Mouse (Mus musculus) MN1 (cell line): ENCODE results near the gene Kcnh5.

Experiments used
- DNase-seq: peaks from one replicate; pipeline ENCODE4 v3.0.0-alpha.2; 2016; ENCODE audit warnings: low spot score

The Kcnh5 gene

DNA sequence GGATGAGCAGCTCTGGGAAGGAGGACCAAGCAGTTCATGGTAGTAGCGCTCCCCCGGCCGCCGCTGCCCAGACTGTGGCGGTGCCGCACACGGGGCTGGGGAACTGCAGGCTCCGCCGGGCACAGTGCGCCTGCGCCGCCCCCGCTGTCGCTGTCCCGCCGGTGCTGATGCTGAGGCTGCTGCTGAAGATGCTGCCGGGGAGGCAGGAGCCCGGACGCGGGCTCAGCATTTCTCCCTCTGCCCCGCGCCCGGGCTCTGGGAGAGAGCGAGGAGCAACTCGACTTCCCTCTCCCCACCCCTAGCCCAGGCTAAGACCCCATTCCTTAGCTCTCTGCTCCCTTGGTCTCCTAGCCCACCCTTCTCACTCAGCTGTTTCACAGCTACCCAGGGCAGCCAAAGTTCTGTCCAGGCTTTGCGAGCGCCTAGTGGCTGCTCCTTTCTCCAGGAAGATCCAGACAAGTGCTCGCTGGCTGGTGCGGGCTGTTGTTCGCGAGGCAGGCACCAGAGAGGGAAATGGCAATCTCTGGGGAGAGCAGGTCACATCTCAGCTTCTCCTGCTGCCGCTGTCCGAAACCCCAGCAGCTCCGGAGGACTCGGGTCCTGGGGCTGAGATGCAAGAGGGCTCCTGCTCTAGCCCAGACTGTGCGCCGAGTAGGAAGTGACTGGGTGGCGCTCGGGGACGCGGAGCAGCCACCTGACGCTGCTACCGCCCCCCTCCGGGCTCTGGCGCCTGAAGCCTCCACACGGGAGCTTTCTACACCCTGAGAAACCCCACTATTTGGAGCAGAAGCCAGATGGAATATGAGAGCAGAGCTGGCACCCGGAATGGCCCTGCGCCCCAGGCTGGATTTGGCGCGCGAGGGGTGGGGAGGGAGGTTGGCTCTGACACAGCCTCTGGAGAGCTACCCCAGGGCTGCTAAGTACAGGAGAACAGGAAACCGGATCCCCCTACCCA lies at the start of gene Kcnh5:
Gene Kcnh5 (minus strand): TSS at position 642 of the 955 bp plus-strand sequence.
- DNase-seq, result no peak

DNA sequence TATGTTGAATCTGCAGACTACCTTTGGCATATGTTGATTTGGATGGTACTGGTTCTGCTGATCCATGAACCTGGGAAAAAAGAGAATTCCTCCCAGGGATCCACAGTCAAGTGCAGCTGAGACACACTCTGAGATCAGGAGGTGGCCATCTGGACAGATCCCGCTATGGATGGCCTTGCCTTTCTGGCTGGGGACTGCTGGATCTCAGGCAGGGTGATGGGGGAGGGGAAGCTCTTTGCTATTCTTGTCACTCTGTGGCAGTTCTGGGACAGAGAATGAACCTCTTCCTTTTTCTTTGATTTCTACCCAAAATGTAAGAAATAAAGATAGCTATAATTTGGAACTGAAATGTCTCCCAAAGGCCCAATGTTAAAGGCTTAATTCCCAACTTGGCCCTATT lies 46.8 kb upstream of the Kcnh5 start:
- DNase-seq, result no peak

DNA sequence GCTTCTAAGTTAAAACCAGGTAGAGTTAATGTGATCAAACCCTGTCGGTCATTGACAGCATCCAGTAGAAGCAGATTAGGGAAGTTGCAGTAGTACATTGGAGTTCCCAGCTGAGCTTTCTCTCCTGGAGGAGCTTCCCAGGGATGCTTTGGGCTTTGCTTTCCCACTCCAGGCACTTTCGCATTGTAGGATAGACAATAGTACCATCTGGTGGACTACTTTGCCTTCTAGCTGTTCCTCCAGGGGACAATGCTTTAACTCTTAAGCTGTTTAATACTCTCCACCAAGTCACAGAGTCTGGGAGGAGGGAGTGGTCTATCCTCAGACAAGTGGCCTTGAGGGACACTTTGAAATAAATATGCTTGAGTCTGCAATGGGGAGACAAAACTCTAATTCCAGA lies 12.3 kb upstream of the Kcnh5 start:
- no peak for DNase-seq

DNA sequence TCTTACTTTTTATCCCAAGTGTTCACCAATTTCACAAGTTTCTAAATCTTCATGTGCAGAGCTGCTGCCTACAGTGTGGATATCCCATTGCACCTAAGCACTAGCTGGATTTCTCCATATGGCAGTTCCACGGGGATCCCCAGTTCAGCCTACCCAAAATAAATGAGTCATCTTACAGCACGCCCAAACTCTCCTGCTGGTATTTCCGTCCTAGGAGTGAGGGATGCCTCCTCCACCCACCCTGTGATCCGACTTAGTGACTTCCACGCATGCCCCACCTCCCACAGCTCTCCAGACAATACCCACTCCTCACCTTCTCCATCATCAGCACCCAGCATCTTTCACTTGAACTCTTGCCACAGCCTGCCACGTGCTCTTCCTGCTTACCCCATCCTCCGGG lies 5.5 kb upstream of the Kcnh5 start:
- no peak for DNase-seq

DNA sequence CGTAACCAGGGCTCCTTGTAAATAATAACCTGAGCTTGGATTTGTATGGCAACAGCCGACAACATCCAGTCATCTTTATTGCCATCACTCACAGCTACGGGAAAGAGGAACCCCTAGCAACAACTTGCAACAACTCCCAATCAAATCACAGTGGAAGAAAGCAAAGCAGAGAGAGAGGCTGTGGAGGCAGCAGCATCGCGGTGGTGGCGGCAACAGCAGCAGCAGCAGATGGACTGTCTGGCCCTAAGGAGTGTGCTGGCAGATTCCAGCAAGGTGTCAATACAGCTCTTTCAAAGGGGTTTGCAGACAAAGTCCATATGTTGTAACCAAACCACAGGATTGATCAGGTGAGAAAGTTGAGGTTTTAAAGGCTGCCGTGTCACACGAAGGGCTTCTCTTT lies 2.4 kb upstream of the Kcnh5 start:
- no peak for DNase-seq

DNA sequence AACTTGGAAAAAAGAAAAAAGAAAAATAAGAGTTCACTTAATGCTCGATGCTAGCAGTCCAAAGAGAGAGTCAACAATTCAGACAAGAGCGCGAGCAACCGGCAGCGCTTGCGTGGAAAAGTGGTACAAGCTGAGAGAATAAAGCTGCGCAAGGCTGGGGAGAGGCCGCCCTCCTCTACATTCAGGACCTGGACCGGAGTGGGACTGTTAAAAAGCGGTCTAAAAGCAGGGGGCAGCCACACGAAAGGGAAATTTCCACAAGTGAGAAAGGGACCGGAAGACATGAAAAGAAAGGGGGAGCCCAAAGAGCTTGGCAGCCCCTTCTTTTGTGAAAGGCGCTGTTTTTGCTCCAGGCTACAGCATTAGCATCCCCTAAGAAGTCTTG lies 506 bp upstream of the Kcnh5 start:
- DNase-seq, result no peak

DNA sequence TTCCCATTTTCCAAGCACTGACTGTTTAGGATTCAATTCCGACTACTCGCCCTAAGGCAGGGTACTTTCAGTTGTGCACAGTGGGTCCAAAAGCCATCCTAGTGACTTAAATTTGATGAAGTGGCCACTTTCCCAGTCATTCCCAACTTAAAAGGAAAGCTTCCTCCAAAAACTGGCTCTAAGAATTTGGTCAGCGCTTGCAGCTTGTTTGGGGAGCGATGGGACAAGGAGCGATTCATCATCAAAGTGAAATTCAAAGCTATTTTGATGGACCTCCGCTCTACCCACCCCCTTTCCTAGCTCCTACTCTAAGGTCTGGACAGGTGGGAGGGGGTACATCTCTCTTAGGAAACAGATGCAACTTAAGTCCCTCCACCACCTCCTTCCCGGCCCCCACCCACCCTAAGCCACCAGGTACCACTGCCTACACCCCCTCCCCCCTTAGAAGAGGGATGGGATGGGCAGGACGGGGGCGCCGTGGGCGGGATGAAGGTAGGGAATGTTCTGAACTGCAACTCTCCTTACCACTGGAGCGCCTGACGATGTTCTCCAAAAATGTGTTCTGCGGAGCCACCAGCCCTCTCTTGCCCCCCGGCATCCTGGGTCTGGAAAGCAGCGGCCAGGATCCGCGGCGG lies 1.1 kb downstream of the Kcnh5 start:
- no peak for DNase-seq

DNA sequence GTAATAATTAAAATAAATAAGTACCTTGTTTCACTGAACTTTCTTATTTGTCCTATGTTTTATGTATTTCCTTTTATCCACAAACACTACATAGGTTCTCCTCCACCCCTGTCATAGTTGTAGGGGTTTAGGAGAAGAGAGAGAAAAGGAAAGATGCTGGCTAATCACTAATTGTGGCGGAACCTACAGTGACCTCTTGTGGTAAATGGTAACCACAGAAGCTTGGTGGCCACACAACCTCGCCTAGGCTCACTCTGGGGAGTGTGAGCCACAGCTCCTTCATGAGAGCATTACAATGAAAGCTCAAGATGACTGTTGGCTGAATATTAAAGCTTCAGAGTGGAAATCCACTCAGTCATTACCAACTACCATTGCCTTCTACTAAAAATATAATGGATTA lies 6.2 kb downstream of the Kcnh5 start:
- no peak for DNase-seq

DNA sequence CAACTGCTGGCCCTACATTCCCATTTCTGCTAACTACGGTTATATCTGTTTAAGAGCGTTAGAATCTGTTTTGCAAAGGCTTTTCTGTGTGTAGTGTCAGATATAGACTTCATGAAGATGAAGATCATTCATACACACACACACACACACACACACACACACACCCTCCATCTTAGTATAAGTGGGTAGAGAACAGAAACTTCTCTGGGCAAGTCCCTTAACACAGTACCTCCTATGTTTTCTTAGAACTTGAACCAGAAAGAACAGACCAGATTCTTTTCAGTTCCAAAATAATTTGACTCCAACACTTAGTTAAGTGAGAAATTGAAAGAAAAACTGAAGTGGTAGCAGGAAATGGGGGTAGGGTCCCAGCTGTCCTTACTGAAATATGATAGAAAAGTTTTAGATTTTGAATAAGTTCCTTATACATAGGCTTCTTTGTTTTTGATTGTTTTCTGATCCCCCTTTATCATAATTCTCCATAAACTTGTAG lies 24.0 kb downstream of the Kcnh5 start:
- DNase-seq, result no peak

DNA sequence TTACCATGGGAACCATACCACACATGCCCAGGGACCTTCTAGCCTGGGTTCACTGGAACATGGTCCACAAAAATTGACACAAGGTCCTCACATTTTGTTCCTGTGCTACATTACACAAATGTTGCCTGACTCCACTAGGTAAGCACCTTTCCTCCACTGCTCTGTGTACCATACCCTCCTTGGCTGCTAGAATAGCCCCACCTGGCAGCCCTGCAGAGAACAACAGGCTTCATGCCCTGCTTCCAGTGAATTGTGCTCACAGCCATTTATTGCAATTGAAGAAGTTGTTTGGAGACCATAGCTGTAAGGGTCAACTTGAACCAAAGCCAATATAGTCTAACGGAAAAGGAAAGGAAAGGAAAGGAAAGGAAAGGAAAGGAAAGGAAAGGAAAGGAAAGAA lies 37.3 kb downstream of the Kcnh5 start:
- no peak for DNase-seq

DNA sequence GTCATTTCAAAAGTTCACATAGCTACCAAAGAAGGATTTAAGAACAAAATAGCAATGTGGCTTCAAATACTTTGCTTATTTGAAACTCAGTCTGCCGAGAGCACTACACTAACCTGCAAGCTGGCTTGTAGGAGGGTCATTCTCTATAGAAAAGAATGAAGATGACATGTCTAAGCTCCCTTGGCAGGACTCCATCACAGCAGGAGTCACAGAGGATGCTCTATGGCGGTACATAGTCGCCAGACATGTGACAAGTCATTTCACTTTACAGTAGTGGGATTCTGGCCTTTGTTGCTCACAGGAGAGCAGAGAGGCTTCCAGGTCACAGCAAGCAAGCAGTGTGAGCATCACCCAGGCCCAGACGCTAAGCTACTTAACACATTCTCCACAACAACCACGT lies 85.2 kb downstream of the Kcnh5 start:
- DNase-seq, result no peak

DNA sequence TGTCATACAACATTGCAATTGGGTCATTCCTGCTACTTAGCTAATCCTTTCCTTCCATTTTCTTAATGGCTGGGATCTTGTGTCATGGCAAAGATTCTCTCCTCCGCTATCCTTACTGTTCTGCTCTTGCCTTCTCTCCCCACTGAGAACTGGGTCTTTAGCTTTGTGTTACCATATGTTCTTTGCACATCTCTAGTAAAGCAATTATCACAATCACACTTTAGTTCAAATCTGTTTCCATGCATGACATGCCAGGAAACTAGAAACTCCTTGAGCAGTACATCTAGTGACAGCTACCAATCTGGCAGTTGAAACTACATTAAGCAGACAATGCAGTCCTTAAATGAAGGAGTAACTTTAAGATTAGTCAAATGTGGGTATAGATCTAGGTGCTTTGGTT lies 86.2 kb downstream of the Kcnh5 start:
- DNase-seq, result no peak

DNA sequence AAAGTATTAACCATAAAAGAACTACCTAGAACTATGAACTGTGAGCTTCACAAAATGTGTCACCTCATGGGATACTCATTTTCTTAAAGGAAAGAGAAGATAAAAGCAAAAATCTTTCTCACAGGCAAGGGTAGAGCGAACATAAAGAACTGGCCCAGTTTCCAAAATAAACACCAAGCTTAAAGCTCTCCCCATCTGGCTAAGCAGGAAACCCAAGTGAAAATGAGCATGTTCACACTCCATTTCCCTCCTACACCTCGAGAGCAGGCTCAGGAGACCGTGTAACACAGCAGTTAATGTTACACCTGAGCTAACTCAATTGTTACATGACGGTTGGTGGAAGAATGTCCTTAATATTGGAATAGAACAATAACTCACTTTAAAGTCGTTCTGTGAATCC lies 100.0 kb downstream of the Kcnh5 start:
- no peak for DNase-seq

DNA sequence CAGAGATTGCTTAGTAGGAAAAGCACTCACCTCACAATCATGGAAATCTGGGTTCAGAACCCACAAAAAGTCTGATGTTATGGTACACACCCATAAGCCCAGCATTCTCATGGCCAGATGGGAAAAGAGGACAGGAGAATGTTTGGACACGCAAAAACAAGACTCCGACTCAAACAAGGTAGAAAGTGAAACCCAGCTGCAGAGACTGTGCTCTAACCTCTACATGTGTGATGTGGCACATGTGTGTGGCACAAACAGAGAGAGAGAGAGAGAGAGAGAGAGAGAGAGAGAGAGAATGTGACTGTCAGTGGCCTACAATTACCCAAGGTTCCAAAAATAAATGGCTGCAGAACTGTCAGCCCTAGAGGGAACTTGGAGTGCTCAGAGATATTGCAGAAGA lies 106.1 kb downstream of the Kcnh5 start:
- no peak for DNase-seq

DNA sequence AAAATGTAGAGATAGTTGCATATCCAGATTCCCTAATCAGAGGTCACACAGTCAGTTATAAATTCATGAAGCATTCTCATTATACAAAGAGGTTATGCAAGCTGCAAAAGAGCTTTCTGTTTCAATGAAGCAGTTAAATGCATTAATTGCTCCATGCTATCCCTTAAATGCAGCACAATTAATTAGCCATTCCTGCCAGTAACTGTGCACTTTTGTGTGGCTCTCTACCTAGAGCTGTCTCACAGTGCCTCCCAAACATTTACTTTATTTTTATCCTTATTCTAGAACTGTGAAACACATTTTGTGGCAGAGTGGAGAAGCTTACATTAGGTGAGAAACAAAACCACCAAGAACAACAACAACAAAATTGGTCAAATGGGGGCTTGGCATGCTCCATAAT lies 114.6 kb downstream of the Kcnh5 start:
- no peak for DNase-seq

DNA sequence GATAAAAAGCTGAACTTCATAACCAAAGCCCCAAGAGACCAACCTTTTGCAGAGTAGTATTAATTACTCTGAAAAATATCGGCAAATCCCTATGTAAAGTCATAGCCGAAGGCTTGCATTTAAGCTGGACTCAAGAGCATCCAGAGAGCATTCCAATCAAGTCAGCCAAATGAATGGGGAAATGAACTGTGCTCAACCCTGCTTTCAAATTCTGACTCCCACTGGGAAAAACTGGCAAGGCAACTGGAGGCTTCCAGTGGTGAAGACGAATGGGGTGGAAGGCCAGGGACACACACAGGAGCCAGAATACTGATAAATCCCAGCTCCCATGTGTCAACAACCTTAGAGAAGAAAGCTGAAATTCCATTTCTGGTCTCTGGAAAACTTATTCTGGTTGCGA lies 115.4 kb downstream of the Kcnh5 start:
- DNase-seq, result no peak

DNA sequence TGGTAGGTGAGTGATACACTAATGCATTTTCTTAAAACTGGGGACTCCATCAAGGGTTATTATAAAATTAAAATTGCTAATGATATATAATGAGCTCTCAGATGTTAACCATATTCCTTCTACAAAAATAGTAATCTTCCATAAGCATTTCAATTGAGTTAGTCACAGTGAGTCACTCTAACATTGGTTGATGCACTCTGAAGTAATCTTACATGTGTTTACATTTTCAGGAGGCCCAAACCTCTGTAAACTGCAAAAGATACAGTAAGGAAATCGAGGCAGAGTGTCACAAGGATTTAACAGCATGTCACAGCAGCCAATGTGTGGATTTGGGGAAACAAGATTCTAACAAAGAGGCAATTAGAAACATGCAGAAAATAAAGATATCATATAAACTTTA lies 123.4 kb downstream of the Kcnh5 start:
- no peak for DNase-seq

DNA sequence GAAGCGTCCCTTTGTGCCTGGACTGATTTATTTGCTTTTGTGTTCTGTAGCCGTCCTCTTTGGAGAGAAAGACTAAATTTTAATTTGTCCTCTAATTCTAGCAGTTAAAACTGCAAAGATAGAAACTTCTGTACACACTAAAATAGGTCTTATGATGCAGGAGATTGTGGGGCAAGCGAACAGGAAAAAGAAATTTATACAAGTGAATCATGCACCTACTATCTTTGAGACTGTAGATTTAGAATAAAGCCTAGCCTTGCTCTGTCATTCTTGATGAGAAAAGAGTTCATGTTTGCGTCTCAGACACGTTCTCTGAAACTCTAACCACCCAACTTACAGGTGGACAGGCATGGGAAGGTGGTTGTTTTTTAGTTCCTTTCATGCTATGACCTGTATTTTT lies 140.4 kb downstream of the Kcnh5 start:
- no peak for DNase-seq

DNA sequence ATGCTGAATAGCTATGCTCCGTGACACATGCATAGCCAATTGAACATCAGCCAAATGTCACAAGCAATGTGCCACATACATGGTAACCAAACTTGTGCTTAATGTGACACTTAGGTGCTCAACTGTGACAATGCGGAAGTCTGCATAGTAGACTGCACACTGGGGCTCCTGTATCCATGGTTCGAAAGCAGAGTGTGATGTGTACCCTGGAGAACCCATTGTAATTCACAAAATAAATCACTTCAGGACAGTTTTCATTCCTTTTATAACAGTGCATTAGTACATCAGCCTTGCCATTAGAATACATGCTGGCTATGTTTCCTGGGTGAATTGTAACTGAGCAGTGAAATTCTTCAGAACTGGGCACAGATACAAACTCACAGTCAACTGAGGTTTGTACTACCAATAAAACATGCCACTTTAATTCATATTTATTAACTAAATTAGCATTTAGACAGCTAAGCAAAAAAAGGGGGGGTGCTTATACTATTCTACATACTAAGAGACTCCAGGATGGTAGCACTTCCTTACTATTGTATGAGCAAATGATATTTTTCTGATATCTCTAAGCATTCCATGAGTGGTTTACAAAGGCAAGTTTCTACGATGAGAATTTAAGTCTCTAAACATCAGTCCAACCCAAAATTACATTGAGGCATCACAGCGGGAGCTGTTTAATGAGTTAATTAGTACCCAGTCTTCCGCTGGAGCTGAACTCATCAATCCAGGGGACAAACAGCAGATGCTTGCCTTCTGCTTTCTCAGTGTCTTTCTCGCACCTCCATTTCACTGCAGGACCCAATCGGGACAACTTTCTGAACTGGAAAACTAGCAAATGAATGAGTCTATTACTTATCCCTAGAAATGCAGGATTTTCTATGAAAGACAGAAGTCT lies 144.9 kb downstream of the Kcnh5 start:
- DNase-seq, result no peak

DNA sequence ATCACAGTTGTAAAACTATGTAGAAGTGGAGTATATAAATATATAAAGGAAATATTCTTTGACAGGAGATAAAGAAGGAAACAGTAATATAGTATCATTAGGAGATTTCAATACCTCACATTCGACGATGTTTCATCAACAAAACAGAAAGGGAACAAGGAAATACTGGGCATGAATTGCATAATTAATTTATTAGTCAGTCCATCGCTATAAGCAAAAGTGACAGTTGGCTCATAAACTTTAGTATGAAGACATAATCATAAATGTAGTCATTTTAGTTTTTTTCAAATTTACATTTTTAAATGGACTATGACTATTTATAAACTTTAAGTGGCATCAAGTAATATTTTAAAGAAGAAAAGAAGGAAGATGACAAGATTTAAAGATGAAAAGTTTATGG lies 205.9 kb downstream of the Kcnh5 start:
- no peak for DNase-seq

DNA sequence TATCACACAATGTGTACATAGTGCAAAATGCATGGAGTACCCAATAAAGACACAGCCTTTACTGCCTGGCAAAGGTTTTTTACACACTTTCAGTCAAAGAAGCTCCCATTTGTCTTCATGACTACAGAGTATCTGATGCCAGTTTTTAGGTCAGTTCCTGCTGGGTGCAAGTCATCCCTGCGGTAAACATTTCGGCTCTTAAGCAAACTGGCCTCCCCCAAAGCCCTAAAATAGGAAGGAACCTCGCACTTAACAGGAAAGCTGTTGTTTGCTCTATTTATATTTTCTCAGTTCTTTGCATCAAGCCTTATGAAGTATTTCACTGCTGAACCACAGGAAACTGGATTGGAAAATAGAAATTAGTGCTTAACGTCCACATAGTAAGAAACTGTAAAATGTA lies 207.7 kb downstream of the Kcnh5 start:
- no peak for DNase-seq

DNA sequence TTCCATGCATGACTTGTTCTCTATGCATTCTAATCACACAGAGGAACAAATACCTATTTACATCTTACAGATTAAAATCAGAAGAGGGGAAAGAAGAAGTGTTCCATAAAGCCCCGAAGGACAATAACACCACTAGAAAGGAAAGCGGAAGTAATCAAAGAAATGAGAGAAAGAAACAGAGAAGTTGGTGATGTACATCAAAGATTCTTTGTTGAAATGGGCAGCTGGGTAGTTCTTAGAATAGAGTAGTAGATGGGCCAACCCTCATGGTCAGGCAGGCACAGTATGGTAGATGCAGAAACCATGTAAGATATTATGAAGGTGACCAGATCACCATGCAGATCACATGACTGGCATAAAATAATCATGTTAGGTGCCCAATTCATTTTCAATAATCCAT lies 210.9 kb downstream of the Kcnh5 start:
- no peak for DNase-seq

DNA sequence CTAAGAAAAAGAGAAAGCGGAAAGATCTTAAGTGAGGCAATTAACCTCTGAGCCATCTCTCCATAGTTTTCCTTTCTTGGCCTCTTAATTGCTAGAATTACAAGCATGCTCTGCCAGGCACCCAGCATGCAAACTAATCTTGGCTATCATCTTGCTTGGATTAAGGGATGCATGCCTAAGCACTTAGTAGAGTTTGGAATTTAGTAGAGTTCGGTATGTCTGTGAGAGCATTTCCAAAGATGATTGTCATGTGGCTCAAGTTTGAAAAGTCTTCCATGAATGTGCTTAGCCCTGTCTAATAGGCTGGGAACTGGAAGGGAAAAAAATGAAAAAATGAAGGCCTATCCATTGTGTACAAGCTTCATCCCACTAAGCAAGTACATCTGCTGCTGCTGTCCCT lies 224.5 kb downstream of the Kcnh5 start:
- no peak for DNase-seq
